In the genomic region with DNA sequence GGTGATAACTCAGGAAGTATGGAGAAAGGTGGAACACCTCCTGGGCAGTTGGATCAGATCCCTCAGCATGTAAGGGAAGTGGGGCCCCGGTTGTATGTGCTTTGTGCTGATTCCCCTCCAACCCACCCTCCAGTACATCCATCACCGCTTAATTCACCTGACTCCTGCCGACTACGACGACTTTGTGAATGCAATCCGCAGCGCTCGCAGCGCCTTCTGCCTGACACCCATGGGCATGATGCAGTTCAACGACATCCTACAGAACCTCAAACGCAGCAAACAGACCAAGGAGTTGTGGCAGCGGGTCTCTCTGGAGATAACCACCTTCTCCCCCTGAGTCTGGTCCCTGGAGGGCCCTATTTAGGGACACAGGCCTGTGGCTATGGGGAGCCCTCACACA, we compare ENCODE assay signal across 32 mouse cellular contexts.
"Had no signal": no experiment of that assay in that cellular context is flagged by ENCODE, and none has a peak within 500 bp of the region (broad histone marks: within the 10 kb centered on the region; RNA-seq: fewer than 3 reads in every experiment).

No protein-coding gene starts in this region.

- DNase-seq: heart, postnatal 10 days; heart, postnatal 14 days; heart, postnatal 36 days; heart, postnatal 4 days; kidney, adult 11 months; kidney, adult 18-20 months; kidney, adult 2 months; kidney, adult 8-10 months; kidney, adult 9 months; kidney, postnatal 14 days; kidney, postnatal 25 days; kidney, postnatal 36 days; kidney, postnatal 4 days; layer of hippocampus, adult 9-11 months; layer of hippocampus, postnatal 36 days had no signal

- H3K27me3 ChIP-seq: heart, embryonic 12.5 days; heart, embryonic 13.5 days; heart, embryonic 15.5 days; hindbrain, embryonic 12.5 days; hindbrain, embryonic 13.5 days; hindbrain, embryonic 15.5 days; intestine, embryonic 15.5 days; kidney, embryonic 15.5 days had no signal

- H3K9ac ChIP-seq: heart, embryonic 12.5 days; heart, embryonic 13.5 days; heart, embryonic 15.5 days; hindbrain, embryonic 12.5 days; hindbrain, embryonic 13.5 days; hindbrain, embryonic 14.5 days; hindbrain, embryonic 15.5 days; intestine, embryonic 15.5 days; kidney, embryonic 15.5 days had no signal

- ATAC-seq: inflammation-experienced regulatory T-cells, adult 6 months; intestine, embryonic 15.5 days; intestine, embryonic 16.5 days; intestine, postnatal 0 days had no signal

- H3K27ac ChIP-seq: heart, embryonic 13.5 days; heart, embryonic 15.5 days; hindbrain, embryonic 10.5 days; hindbrain, embryonic 12.5 days; hindbrain, embryonic 13.5 days; hindbrain, embryonic 14.5 days; hindbrain, embryonic 15.5 days; hindbrain, postnatal 0 days; intestine, embryonic 15.5 days; kidney, embryonic 15.5 days; kidney, postnatal 0 days; layer of hippocampus, adult 2 months; left cerebral cortex, adult 2 months had no signal

- H3K4me3 ChIP-seq: heart, embryonic 12.5 days; heart, embryonic 13.5 days; heart, embryonic 15.5 days; hindbrain, embryonic 10.5 days; hindbrain, embryonic 12.5 days; hindbrain, embryonic 13.5 days; hindbrain, embryonic 15.5 days; intestine, embryonic 15.5 days; kidney, embryonic 15.5 days; layer of hippocampus, adult 2 months; left cerebral cortex, adult 2 months had no signal

- H3K4me1 ChIP-seq: hindbrain, embryonic 10.5 days; hindbrain, embryonic 12.5 days; hindbrain, embryonic 13.5 days; hindbrain, embryonic 15.5 days had no signal

- H3K9me3 ChIP-seq: heart, embryonic 12.5 days; heart, embryonic 13.5 days; heart, embryonic 15.5 days; hindbrain, embryonic 10.5 days; hindbrain, embryonic 12.5 days; hindbrain, embryonic 13.5 days; hindbrain, embryonic 15.5 days; intestine, embryonic 15.5 days; kidney, embryonic 15.5 days had no signal
